Mouse (Mus musculus): Measurements from ENCODE around the gene Usp6nl. TPM values are rescaled to one million over a fixed set of nuclear protein-coding genes. Genes with fewer than 3 reads are reported as not detected.
A peak's percentile ranks its signal among the peaks of the same experiment; 100 is the strongest.

Gene Usp6nl
- polyA plus RNA-seq, 2 experiments: 2.8 to 3.3 TPM

DNA sequence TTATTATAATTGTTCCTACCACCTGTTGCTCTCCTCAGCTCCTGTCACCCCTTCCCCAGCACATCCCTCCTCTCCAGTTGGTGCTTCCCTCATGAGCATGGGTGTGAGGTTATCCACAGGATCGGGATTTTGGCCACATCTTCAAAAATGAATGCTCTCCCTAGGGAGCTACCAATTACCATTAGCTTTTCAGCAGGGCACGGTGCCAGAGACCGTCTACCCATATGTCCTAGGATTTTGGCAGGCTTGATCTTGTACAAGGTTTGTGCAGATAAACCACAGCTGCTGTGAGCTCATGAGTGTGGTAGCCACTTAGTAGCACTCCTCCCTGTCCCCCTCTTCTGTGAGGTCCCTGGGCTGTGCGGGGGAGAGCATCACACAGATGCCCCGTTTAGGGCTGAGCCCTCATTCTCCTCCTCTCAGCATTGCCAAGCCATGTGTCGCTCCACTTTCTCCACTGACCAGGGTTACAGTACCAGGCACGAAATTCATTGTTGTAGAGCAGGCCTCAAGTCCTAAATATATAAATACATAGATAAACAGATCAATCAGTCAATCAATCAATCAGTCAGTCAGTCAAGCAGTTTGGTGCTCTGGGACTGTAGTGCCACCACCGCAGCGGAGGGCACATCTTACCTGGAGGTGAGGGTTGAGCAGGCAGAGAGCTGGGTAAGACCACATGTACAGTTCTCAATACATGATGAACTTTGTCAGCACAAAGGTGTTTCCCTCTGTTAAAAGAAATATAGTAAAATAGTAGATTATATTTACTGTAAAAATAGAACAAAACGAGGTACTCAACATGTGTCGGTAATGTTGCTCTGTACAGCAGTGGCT lies 27.0 kb downstream of the Usp6nl start:
- WGBS (ENCODE audit: insufficient replicate concordance): 82% methylated on average over 11 of the region's 11 CpGs
- TF ChIP-seq EP300 (IDR thresholded peaks at IDR 0.05; ENCODE audit: low read depth) (no peak), CTCF (IDR thresholded peaks at IDR 0.05; ENCODE audit: low read depth) (no peak)
- no peak overlapping the region for H3K9ac ChIP-seq (replicated peaks)
- DNase-seq (ENCODE audit: low read depth in 3 of 3, low spot score in 3 of 3): no peak
- H3K27ac ChIP-seq: no peak overlapping the region
- no peak overlapping the region for H3K4me3 ChIP-seq (ENCODE audit: insufficient read depth in 1 of 2, low read depth in 2 of 2, low read length in 2 of 2)
- no peaks in the 10 kb centered on the region for H3K27me3 ChIP-seq (ENCODE audit: control insufficient read depth, insufficient read depth, low read length)
- no peak for ATAC-seq (ENCODE audit: insufficient read depth)
- H3K4me2 ChIP-seq (ENCODE audit: low read depth): no peak overlapping the region
- H3K4me1 ChIP-seq (replicated peaks; ENCODE audit: control insufficient read depth in 2 of 2, insufficient read depth in 2 of 2, low read length in 1 of 2): peaks cover 10 to 15% of the 10 kb centered on the region in 2 experiments
- peaks cover 3% of the 10 kb centered on the region; the same call in 1 of the 2 replicates for H3K36me3 ChIP-seq (replicated peaks; ENCODE audit: control insufficient read depth, insufficient read depth, low read depth)
- H3K9me3 ChIP-seq (ENCODE audit: control insufficient read depth, low read length): no peaks in the 10 kb centered on the region

DNA sequence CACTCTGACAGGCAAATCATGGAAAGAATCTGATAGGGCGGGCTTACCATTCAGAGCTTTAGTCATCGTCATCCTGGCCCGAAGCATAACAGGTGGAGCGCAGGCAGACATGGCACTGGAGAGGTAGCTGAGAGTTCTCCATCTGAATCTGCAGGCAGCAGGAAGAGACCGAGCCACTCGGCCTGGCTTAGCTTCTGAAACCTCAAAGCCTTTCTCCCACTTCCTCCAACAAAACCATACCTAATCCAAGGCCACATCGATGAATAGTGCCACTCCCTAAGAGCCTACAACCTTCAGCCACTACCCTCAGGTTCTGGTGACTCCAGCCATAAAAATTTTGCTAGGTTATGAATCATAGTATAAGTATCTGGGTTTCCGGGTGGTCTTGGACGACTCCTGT lies 27.7 kb downstream of the Usp6nl start:
- Histone ChIP-seq H3K36me3 (replicated peaks; ENCODE audit: control insufficient read depth, insufficient read depth, low read depth) (peaks cover 3% of the 10 kb centered on the region; the same call in 1 of the 2 replicates), H3K4me3 (ENCODE audit: insufficient read depth in 1 of 2, low read depth in 2 of 2, low read length in 2 of 2) (no peak overlapping the region), H3K27me3 (ENCODE audit: control insufficient read depth, insufficient read depth, low read length) (no peaks in the 10 kb centered on the region), H3K4me1 (replicated peaks; ENCODE audit: control insufficient read depth in 2 of 2, insufficient read depth in 2 of 2, low read length in 1 of 2) (peaks cover 10 to 15% of the 10 kb centered on the region in 2 experiments), H3K9ac (replicated peaks) (no peak overlapping the region), H3K27ac (no peak overlapping the region), H3K9me3 (ENCODE audit: control insufficient read depth, low read length) (no peaks in the 10 kb centered on the region), H3K4me2 (ENCODE audit: low read depth) (no peak overlapping the region)
- TF ChIP-seq EP300 (IDR thresholded peaks at IDR 0.05; ENCODE audit: low read depth) (no peak), CTCF (IDR thresholded peaks at IDR 0.05; ENCODE audit: low read depth) (no peak)
- DNase-seq (ENCODE audit: low read depth in 3 of 3, low spot score in 3 of 3) (no peak), ATAC-seq (ENCODE audit: insufficient read depth) (no peak)
- 71% methylated on average over 9 of the region's 9 CpGs for WGBS (ENCODE audit: insufficient replicate concordance)

DNA sequence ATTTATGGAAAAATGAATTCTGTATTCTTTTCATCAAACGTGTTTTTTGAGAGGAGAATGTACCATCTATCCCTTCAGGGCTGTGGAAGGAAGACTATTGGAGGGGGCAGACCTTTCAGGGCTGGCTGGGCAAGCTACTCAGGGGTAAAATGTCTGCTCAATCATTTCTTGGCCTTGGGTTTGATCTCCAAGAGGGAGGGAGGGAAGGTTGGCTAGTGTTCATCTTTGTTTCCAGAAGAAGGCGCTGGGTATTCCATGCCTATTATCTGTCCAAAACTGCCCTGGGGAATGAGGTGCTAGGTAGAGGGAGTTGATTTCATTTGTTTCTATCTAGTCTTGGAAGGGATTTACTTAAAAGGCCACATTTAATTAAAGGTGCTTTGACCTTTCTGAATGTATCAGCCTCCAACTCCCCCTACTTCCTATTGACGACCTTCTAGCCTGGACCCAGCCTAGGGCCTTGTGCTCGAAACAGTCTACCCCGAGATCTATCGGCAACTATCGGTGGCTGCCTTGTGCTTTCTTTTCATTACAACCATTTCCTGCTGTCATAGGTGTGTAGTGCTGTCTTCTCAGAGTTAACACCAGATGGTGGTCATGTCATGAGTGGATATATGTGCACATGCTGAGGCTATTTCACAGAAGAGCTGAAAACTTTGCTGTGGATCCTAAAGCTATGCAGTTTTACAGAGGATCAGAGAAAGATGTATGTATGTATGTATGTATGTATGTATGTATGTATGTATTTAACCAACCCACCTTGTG lies 28.6 kb downstream of the Usp6nl start:
- Histone ChIP-seq H3K36me3 (replicated peaks; ENCODE audit: control insufficient read depth, insufficient read depth, low read depth) (peaks cover 2% of the 10 kb centered on the region; the same call in 1 of the 2 replicates), H3K4me1 (replicated peaks; ENCODE audit: control insufficient read depth in 2 of 2, insufficient read depth in 2 of 2, low read length in 1 of 2) (peaks cover 10 to 15% of the 10 kb centered on the region in 2 experiments), H3K4me3 (ENCODE audit: insufficient read depth in 1 of 2, low read depth in 2 of 2, low read length in 2 of 2) (no peak overlapping the region), H3K27ac (no peak overlapping the region), H3K4me2 (ENCODE audit: low read depth) (no peak overlapping the region), H3K9ac (replicated peaks) (no peak overlapping the region), H3K9me3 (ENCODE audit: control insufficient read depth, low read length) (no peaks in the 10 kb centered on the region), H3K27me3 (ENCODE audit: control insufficient read depth, insufficient read depth, low read length) (no peaks in the 10 kb centered on the region)
- TF ChIP-seq EP300 (IDR thresholded peaks at IDR 0.05; ENCODE audit: low read depth) (no peak), CTCF (IDR thresholded peaks at IDR 0.05; ENCODE audit: low read depth) (no peak)
- ATAC-seq (ENCODE audit: insufficient read depth): no peak
- 71% methylated on average over 7 of the region's 7 CpGs for WGBS (ENCODE audit: insufficient replicate concordance)
- no peak for DNase-seq (ENCODE audit: low read depth in 3 of 3, low spot score in 3 of 3)

DNA sequence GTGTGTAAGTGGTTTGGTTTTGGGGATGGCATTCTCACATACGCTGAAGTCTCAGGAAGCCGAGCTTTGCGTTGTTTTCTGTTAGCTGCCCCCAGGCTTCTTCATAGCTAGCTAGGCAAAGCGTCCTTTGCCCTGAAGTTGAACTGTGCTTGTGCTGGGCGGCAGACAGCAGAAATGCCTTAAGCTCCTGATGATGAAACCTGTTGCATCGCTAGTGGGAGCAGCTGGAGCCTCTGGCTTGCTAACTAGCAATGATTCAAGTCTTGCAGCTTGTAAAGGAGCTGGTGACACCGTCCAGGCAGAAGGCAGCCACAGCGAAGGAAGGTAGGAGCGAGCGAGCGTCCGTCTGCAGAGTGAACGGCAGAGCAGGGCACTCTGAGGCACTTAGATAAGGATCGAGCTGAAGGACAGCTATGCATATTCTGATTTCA lies 30.1 kb downstream of the Usp6nl start:
- no peak overlapping the region for H3K9ac ChIP-seq (replicated peaks)
- H3K4me3 ChIP-seq (ENCODE audit: insufficient read depth in 1 of 2, low read depth in 2 of 2, low read length in 2 of 2): no peak overlapping the region
- H3K27ac ChIP-seq: no peak overlapping the region
- no peaks in the 10 kb centered on the region for H3K9me3 ChIP-seq (ENCODE audit: control insufficient read depth, low read length)
- TF ChIP-seq EP300 (IDR thresholded peaks at IDR 0.05; ENCODE audit: low read depth) (no peak), CTCF (IDR thresholded peaks at IDR 0.05; ENCODE audit: low read depth) (no peak)
- ATAC-seq (ENCODE audit: insufficient read depth) (no peak), DNase-seq (ENCODE audit: low read depth in 3 of 3, low spot score in 3 of 3) (no peak)
- no peaks in the 10 kb centered on the region for H3K27me3 ChIP-seq (ENCODE audit: control insufficient read depth, insufficient read depth, low read length)
- no peaks in the 10 kb centered on the region for H3K36me3 ChIP-seq (replicated peaks; ENCODE audit: control insufficient read depth, insufficient read depth, low read depth)
- 42% methylated on average over 14 of the region's 14 CpGs for WGBS (ENCODE audit: insufficient replicate concordance)
- H3K4me1 ChIP-seq (replicated peaks; ENCODE audit: control insufficient read depth in 2 of 2, insufficient read depth in 2 of 2, low read length in 1 of 2): peaks cover 10 to 15% of the 10 kb centered on the region in 2 experiments
- H3K4me2 ChIP-seq (ENCODE audit: low read depth): peak overlapping the region; percentile 26; the same call in 1 of the 2 replicates

DNA sequence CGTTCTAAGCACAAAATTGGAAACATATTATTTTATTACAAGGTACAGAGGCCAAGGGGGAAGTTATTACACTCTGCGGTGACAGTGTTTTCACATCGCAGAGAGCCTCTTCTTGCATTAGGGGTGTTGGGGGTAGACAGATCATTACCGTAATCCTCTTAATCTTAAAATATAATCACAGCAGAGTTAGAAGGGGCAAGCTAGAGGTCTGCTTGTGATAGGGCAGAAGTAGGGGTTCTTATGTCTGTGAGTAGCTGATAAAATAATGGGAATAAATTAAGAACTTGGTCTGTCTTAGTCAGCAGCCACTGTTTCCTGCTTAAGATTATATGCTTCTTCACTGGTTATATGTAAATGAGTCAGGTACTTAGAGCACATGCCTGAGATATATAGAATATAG lies 30.6 kb downstream of the Usp6nl start:
- no peak overlapping the region for H3K4me3 ChIP-seq (ENCODE audit: insufficient read depth in 1 of 2, low read depth in 2 of 2, low read length in 2 of 2)
- H3K36me3 ChIP-seq (replicated peaks; ENCODE audit: control insufficient read depth, insufficient read depth, low read depth): no peaks in the 10 kb centered on the region
- ATAC-seq (ENCODE audit: insufficient read depth) (peak; percentile 43; the same call in 1 of the 2 replicates), DNase-seq (ENCODE audit: low read depth in 3 of 3, low spot score in 3 of 3) (no peak)
- H3K27me3 ChIP-seq (ENCODE audit: control insufficient read depth, insufficient read depth, low read length): no peaks in the 10 kb centered on the region
- H3K9me3 ChIP-seq (ENCODE audit: control insufficient read depth, low read length): no peaks in the 10 kb centered on the region
- WGBS (ENCODE audit: insufficient replicate concordance): 29% methylated on average over 4 of the region's 4 CpGs
- TF ChIP-seq EP300 (IDR thresholded peaks at IDR 0.05; ENCODE audit: low read depth): no peak
- TF ChIP-seq CTCF (IDR thresholded peaks at IDR 0.05; ENCODE audit: low read depth): no peak
- peak overlapping the region; percentile 26; the same call in 1 of the 2 replicates for H3K4me2 ChIP-seq (ENCODE audit: low read depth)
- H3K4me1 ChIP-seq (replicated peaks; ENCODE audit: control insufficient read depth in 2 of 2, insufficient read depth in 2 of 2, low read length in 1 of 2): peaks cover 10 to 15% of the 10 kb centered on the region in 2 experiments
- H3K27ac ChIP-seq: no peak overlapping the region
- no peak overlapping the region for H3K9ac ChIP-seq (replicated peaks)
